Mouse (Mus musculus) adrenal gland, adult 18-20 months (tissue): ENCODE measurements around the gene Selenof. TPM values are rescaled to one million over a fixed set of nuclear protein-coding genes. Genes with fewer than 3 reads are reported as not detected.

Experiments
- DNase-seq, 2 experiments: peaks; one replicate each; pipeline ENCODE4 v3.0.0; 2021 to 2022; ENCODE audit warnings: low spot score in 2 of 2
- total RNA-seq, 2 experiments: library from RNA; stranded (reverse); gene quantifications; 1 replicate in 1 of 2; 2 replicates in 1 of 2; pipeline ENCODE4 v1.2.3; 2021

Gene Selenof
- total RNA-seq, 2 experiments from 2014 or later = 324 to 336 TPM

DNA sequence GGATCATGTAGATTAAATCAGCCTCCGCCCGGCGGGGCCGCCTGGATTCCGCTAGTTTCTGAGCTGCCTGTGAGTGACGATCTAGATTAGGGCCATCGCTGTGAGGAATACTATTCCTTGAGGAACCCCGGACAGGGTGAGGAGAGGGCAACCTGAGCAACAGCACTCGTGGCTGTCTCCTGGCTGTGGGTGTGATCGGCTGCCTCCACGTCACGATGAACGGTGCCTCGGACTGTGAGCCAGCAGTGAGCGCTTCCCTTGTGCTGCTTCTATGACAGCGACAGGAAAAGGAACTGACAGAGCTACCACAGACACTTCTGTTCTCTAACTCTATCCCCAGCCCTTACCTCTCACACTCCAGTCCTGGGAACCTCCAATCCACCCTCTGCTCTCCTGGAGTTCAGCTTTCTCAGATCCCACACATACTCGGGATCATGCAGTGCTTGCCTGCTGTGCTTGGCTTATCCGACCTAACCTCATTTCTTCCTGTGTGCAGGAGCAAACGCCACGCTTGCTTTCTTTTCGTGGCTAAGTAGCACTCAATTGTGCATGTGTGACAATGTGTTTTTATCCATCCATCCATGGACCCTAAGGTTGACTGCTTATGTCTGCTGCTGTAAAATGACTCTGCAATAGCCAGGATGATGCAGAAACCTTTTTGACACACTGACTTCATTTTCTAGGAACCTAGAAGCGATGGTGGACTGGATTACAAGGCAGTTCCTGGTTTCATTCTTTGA, 8.4 kb upstream of the Selenof start:
- no peak for DNase-seq

DNA sequence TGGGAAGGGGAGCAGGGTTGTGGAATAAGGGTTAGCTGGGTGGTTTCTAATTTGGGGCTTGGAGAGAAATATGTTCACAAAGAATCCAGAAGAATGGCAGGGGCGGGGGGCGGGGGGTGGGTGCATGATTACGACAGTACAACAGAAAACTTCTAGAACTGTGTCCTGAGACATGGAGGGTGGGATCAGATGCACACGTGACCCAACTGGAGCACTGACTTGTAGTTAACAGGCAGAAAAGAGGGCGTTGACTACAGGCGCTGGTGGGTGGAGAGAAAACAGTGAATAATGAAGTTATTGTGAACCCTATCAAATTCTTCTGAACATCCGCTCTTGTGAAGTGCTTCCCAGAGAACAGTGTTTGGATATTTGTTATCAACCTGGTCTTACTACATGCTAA, 6.2 kb upstream of the Selenof start:
- DNase-seq = no peak

DNA sequence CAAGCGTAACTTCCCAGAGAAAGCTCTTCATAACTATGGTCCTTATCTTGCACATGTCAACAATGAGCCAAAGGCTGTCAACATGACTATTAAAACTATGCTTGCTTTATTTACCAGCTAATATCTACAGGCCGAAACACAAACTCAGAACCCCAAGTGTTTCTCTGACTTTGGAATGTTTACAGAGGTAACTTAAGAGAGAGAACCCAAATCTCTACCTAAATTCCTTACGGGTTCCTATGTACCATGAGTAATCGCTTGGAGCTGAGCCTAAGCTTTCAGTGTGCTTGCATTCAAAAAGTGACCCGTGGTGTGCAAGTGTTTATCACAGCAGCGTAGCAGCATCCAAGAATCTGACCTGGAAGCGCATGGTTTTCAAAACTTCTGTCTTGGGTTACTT, 4.9 kb upstream of the Selenof start:
- DNase-seq = no peak

DNA sequence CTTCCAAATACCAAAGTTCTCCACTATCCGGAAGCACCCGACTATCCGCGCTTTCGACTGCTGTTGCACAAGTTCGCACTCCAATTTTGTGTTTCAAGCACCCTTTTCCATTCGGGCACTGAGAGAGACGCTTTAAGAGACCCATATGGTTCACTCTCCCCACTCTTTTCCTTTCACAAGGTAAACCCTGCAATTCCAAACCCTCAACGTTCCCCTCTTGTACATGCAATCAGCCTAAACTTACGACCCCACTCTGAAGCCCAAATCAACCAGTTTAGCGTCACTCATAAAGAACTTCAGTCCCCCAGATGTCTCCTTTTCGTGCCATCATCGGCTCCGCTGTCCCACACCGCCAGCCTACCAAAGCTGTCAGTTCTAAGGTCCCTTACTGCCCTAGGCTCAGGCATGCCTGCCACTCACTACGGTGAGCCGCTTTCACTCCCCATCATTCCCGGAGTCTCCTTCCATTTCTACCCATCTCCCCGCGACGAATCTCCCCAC, 1.2 kb upstream of the Selenof start:
- DNase-seq = no peak

DNA sequence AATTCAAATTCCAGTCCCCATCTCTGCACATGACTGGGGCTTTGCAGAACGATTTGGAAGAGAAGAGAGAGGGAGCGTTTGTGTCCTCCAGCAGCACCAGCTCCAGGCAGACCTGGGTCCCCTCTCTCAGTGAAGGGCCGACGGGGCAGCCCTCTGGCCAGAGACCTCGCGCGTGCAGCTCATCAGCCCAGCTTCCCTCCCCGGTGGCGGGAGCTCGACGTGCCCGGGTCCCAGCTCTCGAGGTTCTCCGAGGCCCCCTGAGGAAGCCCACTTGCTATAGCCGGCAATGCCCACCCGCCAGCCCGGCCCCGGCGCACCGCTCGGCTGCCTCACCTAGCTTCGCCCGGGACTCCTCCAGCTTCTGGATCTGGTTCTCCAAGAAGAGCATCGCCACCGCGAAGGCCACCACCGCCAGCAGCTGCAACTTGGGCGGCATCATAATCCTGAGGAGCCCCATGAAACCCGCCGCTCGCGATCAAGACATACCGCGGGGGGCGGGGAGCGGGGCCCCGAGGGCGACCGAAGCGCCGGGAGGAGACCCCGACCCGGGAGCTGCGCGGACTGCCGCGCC, 618 bp upstream of the Selenof start:
- peak in 1 of 2 experiments; percentile 45 for DNase-seq

DNA sequence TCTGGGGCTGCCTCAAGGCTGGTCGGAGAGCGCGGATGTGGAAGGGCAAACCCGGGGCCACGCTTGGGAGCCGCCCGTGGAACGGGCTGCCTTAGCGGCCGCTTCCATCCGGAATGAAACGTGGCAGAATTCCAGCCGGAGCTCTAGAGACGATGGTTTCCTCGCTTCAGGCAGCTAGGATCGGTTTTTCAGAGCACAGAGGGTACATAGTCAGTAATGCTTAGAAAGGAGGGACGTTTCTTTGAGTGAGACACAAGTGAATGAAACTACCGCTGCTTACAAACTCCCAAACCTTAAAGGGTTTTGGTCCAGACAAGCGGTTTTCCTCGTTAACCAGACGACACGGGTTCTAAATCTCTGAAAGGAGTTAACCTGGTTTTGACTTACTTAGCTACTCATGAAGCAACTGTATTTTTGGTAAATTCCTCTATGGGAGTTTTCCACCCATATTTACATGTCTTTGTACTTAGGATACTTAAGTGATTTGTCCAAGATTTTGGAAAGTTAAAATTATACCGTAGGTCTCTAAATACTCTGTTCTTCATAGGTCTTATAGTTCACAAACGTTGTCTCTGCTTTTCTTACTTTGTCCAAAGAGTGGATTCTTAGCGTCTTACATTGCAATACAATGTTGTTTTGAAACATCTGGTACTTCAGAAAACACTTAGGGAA, 848 bp downstream of the Selenof start:
- no peak for DNase-seq

DNA sequence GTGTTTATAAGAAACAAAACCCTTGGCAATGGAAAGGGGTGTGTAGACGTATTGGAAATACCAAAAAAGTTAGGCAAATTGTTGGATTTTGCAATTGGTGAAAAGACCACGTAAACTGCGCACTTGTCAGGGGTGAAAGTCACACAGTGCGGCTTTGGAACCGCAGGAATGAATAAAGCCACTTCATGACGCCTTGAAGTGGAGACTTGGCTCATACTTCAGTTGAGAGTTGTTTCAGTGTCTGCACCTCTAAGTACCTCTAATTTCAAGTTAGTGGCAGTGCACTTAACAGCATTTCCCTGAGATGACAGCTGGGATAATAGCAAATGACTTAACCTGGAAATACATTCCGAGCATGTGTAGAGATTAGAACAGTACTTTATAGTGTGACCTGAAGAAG, 4.2 kb downstream of the Selenof start:
- DNase-seq = no peak

DNA sequence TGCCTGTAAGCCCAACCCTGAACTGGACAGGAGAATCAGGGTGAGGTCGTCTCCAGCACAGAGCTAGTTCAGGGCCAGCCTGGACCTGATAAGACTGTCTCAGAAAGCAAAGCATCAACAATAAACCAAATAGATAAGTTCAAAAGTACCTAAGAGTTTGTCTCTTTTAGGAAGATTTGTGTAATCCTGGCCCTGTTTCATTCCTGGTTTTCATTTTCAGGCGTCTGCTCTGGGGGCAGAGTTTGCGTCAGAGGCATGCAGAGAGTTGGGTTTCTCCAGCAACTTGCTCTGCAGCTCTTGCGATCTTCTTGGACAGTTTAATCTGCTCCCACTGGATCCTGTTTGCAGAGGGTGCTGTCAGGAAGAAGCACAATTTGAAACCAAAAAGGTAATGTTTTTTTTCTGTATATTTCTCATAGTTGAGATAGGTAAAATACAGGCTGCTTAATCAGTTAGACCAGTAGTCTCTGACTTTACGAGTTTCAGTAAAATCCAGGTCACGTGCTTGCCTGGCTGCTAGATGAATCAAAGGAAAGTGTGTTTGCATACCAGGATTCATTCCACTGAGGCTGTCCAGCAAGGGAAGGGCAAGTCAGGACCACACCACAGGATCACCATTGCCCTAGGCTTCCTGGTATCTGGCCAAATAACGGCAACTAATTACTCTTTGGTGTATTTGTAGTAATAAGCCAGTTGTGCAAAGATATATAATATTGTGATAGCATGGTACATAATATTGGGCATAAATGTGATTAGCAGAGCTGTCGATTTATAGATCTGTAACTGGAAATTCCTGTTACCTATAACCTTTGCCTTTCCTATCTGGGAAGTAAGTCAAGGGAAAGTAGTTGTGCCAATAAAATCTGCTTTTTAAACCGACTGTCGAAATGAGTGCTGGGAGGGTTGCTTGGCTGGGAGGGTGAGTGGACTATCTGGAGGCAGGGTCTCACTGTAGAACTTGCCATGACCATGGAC, 7.5 kb downstream of the Selenof start:
- DNase-seq = no peak

DNA sequence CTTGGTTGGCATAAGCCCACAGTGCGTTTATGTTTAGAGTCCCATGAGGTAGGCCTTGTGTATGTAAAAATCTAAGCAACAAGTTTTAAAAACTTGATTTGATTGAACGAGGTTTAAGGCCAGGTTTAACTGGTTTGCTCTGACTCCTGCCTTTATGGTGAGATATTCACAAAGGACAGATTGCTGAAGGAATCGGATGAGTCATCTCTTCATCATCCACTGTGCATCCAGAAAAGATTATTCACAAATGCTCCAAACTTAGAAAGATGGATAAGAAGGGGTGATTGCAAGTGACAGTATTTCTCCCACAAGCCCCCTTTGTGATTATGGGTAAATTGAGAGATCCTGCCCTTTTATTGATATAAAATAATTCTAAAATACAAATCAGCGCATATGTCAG, 8.8 kb downstream of the Selenof start:
- DNase-seq = no peak

DNA sequence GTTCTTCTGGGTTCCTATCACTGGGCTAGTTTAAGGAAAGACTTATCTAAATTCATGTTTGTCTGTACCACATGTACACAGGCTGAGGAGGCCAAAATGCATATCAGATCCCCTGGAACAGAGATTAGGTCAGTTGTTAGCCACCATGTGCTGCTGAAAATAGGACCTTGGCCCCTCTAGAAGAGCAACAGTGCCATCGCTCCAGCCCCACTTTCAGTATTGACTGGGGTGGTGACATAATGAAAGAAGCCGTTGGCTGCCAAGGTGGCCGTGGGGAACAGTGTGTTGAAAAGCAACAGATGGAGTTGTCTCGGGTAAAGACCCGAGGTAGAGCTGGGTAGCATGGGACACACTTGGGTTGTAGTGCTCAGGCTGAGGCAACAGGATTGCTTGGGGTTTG, 9.7 kb downstream of the Selenof start:
- no peak for DNase-seq

DNA sequence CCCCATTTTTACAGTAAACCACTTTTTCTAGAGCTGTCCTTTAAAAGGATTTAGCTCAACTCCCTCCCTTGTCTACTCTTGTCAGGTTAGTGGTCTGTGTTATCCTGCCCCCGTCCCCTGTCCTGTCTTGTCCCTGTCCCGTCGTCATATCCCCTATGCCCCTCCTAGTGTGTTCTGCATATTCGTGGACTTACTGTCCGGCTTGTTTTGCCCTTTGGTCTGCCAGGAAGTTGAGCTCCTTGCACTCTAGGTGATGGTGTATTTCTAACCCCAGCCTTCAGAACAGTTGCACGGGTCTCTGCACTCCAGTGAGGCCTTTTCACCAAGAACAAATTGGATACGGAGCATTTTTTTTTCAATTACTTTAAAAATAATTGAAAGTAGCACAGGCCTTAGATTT, 10.2 kb downstream of the Selenof start:
- no peak for DNase-seq

DNA sequence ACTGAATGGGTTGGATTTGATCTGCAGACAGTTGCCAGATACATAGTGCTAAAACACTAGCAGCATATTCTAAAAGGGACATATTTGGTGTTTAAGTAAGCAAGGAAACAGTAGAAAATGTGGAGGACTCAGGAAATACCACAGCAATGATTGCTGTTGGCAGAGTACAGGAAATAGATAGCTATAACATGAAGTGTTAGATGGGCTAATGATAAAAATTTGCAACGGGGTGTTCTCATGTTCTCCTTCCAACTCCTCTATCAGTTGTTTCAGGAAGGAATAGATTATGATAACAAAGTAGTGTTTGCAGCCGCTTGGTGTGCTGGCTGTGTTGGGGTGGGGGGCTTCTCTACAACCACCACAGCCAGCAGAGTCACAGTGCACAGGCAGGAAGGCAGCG, 11.7 kb downstream of the Selenof start:
- DNase-seq = no peak

DNA sequence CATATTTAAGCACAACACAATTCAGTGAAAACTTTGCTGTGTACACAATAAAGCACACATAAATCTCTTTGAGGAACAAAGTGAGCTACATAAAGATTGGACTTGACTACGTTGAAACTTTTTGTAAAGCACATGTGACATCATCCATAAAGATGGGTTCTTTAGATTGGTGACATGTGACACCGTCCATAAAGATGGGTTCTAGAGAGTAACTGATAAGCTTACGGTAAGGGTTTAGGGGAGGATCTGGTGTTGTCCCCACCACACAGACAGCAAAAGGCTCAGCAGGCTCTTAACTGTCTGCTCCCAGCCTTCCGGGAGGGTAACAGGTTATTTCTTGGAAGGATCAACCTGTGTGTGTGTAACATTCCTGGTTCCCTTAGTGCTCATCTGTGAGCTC, 12.2 kb downstream of the Selenof start:
- DNase-seq = no peak

DNA sequence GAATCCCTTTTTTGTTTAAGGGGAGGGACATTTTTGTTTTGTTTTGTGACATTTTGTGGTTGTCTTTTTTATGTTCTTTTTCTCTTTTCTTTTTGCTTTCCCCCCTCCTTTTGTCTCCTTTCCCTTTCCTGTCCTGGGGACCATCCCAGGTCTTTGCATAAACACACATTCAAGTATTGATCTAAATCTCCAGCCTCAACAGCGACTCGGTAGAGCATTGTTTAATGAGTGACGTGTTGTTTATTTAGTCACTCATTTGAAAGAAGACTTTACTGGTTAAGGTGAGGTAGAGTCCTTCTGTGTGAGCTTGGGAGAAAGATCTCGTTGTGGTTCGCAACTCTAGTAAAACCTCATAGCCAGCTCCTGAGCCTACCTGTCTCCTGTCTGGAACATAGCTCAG, 13.7 kb downstream of the Selenof start:
- DNase-seq = no peak

DNA sequence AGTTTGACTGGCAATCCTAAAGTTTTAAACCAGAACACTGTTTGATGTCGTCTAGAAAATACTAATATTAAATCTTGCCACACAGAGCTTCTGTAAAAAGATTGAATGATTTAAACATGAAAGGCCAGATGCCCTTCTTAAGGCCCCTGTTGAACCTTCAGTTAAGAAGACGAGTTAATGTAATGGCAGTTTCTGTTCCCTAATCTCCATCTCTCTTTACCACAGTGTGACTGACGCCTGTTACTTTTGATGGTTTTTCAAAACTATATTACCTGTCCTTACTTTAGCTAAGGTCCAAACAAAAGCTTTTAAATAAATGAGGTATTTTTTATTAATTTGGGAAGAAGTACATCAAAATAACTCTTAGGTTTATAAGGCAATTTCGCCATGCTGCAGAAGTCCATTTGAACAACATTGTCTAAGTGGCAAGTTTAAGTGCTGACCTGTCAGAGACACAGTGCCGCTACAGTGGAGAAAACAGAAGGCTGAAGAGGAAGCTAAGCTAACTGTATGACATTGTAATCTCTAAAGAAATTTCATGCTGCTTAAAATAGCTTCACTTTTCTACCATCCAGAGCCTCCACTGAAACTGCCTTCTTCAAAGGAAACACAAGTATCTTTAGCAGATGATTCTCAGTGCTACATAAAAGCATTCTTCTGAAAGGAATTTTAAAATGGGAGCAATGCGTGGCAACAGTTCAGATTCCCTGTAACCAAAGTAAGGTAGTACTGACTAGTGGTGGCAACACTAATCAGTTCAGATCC, 14.9 kb downstream of the Selenof start:
- no peak for DNase-seq

DNA sequence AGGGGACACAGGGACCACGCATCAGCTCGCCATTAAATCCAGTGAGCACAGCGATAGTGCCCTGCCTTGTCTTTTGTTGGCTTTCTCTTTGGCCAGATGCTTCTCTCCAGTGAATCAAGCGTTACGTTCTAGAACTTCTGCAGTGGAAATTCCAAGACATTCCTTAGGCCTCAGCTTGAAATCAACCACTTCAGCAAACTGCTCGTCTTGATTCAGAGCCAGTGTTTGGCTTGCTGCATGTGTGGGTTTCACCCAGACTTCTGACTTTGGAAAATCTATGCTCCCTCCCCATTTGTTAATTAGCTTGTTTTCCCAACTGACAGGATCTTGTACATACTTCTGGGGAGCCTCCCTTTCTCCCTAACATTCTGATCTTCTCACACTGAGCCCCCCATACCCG, 16.6 kb downstream of the Selenof start:
- DNase-seq = no peak

DNA sequence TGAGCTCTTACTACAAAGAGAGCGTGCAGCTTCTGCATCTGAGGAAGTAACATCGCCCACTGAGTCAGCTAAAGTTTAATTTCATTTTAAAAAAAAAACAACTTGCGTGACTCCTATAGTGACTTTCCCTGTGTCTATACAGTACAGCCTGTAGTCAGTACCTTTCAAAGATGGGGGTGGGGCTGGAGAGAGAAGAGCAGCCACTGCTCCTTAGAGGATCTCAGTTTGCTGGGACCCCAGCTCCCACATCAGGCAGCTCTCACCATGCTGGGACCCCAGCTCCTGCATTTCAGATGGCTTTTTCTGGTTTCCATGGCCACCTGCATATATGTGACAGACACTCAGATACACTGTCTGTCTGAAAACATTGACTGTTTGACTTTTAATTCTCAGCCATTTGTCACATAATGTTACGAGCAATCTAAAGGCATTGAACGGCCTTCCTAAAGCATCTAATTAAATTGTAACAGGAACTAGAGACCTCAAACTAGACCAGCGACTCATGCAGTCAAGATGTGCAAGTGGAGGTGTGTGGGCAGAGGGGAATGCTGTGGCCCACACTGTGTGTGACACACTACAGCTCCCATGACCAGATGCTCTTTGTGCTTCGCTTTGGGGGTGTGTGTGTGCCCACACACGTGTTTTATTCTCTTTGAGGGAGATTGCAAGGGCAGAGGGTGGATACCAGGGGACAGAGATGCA, 19.2 kb downstream of the Selenof start:
- no peak for DNase-seq

DNA sequence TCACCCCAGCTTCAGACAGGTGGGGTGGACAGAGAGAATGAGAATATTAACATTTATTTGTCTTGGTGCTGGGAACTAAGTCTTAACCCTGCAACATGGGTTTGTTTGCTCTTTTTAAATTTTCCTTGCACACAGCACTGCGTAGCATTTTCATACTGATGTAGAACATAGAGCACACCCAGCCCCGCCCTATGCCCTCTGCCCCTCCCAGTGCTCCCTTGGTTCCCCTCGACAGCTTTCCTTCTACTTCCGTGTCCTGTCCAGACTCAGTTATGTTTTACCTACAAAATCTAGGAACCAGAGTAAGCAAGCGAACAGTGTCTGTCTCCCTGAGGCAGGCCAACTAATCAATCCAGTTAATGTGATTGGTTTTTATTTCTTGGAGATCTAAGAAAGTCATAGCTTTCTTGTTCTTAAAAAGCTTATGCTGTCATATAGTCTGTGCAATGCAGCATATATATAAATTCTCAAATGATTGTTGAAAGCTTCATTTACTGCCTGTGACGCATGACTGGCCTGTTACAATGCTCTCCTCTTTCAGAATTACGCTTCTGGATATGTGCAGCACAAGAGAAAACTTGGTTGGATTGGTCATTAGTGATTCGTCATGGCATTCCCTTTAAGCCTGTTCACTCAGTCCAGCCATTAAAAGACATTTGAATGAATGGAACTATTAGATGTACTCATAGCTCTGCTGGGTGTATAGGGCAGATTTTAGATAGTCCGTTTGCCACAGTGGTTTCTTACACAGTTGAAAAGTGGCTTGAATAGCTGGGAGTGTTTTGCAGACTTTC, 23.1 kb downstream of the Selenof start:
- no peak for DNase-seq

DNA sequence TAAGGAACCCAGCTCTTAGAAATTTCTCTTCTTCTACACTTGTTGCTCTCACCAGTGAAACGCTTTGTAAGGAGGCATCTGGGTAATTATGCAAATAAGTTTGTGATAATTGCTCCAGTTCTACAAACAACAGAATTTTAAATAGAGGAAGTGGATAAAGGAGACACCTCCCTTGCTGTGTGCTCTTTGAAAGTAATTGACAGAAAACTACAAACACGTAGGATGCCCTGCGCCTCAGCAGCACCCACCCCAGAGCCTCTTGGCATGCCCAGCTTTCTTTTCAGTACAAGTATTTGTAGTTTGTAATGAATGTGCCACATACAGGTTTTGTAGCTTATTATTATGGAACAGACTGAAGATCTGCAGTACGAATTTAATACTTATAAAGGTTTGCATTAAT, 27.0 kb downstream of the Selenof start:
- no peak for DNase-seq
